Mouse (Mus musculus) ovary, postnatal 36 days (tissue): ENCODE data around the gene Mak.

Experiments used
- DNase-seq: peaks from one replicate; pipeline ENCODE4 v3.0.0; 2022; ENCODE audit warnings: low spot score, mixed read lengths

Gene Mak

GRCm38 (mm10) chr13:41071617-41072016, 7.9 kb downstream of the Mak start:
- no peak for DNase-seq

- no peak for DNase-seq
Measured at GRCm38 (mm10) chr13:41067618-41068017, 11.9 kb downstream of the Mak start.

- DNase-seq = no peak
Measured at GRCm38 (mm10) chr13:41051965-41052364, 27.5 kb downstream of the Mak start.

- DNase-seq = no peak
Measured at GRCm38 (mm10) chr13:41047280-41047679, 32.2 kb downstream of the Mak start.

GRCm38 (mm10) chr13:41045901-41046300, 33.6 kb downstream of the Mak start:
- DNase-seq = no peak

- DNase-seq = no peak
Measured at GRCm38 (mm10) chr13:41042511-41042910, 37.0 kb downstream of the Mak start.

GRCm38 (mm10) chr13:41030098-41030497, 49.4 kb downstream of the Mak start:
- DNase-seq = no peak

GRCm38 (mm10) chr13:41022099-41022498, 57.4 kb downstream of the Mak start:
- DNase-seq = no peak

- DNase-seq = no peak
Measured at GRCm38 (mm10) chr13:41021607-41022006, 57.9 kb downstream of the Mak start.

- DNase-seq = no peak
Measured at GRCm38 (mm10) chr13:41020494-41020893, 59.0 kb downstream of the Mak start.

- no peak for DNase-seq
Measured at GRCm38 (mm10) chr13:41018756-41019591, 60.5 kb downstream of the Mak start.

- no peak for DNase-seq
Measured at GRCm38 (mm10) chr13:41018236-41018635, 61.3 kb downstream of the Mak start.

GRCm38 (mm10) chr13:41017832-41018231, 61.7 kb downstream of the Mak start:
- no peak for DNase-seq

- DNase-seq = no peak
Measured at GRCm38 (mm10) chr13:41016797-41017405, 62.6 kb downstream of the Mak start.

- peak; percentile 93 for DNase-seq
Measured at GRCm38 (mm10) chr13:41015829-41016634, 63.5 kb downstream of the Mak start, which contains the start of gene Tmem14c. Gene Tmem14c (plus strand): TSS chr13:41016292.

- DNase-seq = no peak
Measured at GRCm38 (mm10) chr13:41008946-41009345, 70.6 kb downstream of the Mak start.

- DNase-seq = no peak
Measured at GRCm38 (mm10) chr13:41008271-41008670, 71.2 kb downstream of the Mak start.

- no peak for DNase-seq
Measured at GRCm38 (mm10) chr13:41006244-41006643, 73.3 kb downstream of the Mak start.

- DNase-seq = no peak
Measured at GRCm38 (mm10) chr13:41002001-41002400, 77.5 kb downstream of the Mak start.

- DNase-seq = peak; percentile 90
Measured at GRCm38 (mm10) chr13:41000926-41001639, 78.4 kb downstream of the Mak start, which contains the start of gene Pak1ip1. Gene Pak1ip1 (plus strand): TSS chr13:41001023.

- DNase-seq = peak; percentile 45
Measured at GRCm38 (mm10) chr13:41000140-41000925, 79.2 kb downstream of the Mak start.
